Mouse (Mus musculus) right cerebral cortex, postnatal 10 days (tissue): ENCODE results near the gene Dlgap4.
A peak's percentile ranks its signal among the peaks of the same experiment; 100 is the strongest.

Source experiments
- DNase-seq, 2 experiments: peaks; one replicate each; pipeline ENCODE4 v3.0.0; 2021; ENCODE audit warnings: low spot score in 2 of 2

Dlgap4 gene

GRCm38 (mm10) chr2:156658751-156659150 is 45.2 kb downstream of the Dlgap4 start:
- DNase-seq, result peak; percentile 69 to 75

DNA sequence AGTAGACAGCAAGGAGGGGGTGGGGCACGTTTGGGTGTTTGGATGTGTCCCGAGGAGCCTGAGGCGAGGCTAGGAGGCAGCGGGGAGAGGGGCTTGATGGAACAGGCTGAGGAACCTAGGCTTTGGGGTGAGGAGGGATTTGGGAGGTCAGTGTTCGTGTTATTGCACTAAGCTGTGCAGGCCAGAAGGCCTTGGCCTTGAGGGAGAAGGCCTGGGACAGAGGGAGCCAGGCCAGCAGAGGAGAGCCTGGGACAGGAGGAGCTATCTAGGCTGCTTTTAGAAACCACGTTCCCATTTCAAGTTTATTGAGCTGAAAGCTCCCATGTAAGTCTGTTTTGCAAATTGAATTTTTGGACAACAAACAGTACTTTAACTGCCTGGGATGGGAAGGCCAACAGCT is 46.5 kb downstream of the Dlgap4 start:
- DNase-seq, result no peak

DNA sequence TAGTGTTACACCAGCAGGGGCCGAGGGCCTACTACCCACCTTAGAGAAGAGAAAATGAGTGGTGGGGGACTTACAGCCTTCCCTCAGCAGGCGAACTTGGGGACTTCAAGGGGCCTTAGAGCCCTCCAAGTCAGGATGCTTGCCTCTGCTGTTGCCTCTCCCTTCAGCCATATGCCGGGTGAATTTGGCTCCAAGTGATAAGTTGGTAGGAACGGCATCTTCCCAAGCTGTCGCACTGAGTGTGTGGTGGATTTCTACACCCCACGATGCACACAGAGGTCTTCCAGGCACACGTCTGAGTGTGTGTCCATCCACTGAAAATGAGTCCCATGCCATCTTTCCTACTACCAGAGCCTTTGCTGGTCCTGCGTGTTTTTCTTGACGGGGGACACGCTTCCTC is 49.7 kb downstream of the Dlgap4 start:
- no peak for DNase-seq

- DNase-seq, result peak; percentile 72 to 84
Measured at GRCm38 (mm10) chr2:156664407-156664806, 50.9 kb downstream of the Dlgap4 start.

DNA sequence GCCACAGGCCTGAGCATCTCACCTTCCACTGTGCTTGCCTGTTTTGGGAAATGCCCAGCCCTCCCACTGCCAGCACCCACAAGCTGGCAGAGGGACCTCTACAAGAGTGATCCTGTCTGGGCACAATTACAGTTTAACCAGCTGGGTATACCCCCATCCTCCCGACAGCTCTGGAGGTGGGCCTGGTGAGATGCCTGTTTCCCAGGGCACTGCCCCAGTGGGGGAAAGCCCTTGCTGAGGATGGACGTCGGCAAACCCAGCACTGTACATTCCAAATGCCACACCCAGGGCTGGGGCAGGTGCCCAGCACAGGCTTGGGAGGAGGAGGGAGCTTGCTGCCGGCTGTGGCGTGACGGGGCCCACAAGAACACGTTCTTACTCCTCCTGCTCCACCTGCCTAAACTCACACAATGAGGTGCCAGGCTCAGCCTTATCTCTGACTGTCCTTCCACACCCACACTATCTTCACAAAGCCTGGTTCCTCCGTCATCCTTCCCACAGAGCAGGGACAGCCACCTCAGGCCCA is 51.6 kb downstream of the Dlgap4 start:
- DNase-seq, result peak; percentile 53 to 68

- peak; percentile 57 to 70 for DNase-seq
Measured at GRCm38 (mm10) chr2:156665620-156666196, 52.2 kb downstream of the Dlgap4 start.

DNA sequence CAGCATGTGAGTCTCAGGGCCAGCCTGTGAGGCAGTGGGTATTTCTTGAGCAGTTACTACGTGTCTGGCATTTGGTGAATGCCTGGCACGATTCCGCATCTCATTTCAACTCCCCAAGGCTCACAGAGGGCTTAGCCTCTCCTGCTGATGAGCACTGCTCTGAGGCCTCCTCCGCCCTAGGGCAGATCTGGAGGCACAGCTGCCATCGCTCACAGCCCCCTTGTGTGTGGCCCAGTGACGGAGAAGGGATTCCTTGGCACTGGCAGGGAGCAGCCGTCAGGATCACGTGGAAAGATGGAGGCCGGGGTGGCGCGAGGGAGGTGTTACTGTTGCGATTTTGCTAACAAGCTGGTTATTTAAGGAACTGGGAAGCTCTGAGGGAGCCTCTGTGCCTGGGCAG is 52.7 kb downstream of the Dlgap4 start:
- peak; percentile 91 to 94 for DNase-seq

DNA sequence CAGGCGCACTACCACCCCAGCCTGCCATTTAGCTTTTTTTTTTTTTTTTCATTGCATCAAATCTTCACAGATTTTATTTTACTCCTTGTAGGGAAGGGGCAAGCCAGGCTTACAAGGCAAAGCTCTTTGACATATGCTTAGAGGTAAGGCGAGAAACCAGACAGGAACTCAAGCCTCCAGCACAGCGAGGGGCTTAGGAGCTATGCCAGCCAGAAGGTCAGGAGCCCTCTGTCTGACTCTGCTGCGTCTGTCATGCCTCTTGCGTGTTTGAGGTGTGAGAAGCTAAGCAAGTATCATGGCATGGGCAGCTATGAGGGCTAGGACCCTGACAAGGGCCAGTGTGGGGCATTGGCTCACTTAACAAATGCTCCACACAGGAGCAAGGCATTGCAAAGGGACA is 53.8 kb downstream of the Dlgap4 start:
- no peak for DNase-seq

DNA sequence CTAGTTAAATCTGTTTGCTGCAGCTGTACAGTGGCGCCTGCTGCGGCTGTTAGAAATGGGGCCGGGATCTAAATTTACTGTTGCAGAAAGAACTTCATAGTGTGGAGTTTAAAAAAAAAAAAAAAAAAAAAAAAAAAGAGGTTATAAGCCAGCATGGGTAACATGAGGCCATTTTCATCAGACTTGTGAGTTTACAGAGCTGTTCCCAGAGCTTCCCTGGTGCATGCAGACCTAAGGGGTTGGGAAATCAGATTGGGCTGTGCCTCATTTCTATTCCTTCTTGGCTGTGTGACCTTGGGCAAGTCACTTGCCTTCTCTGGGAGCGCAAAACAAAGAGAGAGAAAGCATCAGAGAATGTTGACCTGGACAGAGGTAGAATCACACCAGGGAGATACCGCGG is 55.1 kb downstream of the Dlgap4 start:
- DNase-seq, result no peak

DNA sequence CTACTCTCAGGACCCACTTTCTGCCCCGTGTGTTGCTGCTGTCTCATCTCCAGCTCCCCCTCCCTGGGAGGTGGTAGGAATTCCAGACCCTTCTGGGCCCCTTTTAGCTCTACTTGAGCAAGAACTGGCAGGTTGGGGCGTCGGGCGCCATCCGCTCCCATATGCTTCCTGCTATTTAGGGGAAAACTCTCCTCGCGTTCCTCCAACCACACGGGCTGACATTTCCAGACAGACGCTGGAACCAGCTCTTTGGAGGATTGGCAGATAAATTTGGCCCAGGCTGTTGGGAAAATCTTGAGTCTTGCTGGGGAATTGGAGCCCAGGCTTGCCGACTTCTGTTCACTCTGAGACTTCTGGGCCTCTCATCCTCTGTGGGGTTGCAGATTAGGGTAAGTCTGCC is 59.8 kb downstream of the Dlgap4 start:
- peak; percentile 88 to 93 for DNase-seq

GRCm38 (mm10) chr2:156673881-156674669 is 60.6 kb downstream of the Dlgap4 start:
- DNase-seq, result peak in 1 of 2 experiments; percentile 64

- no peak for DNase-seq
Measured at GRCm38 (mm10) chr2:156676885-156677284, 63.4 kb downstream of the Dlgap4 start.

DNA sequence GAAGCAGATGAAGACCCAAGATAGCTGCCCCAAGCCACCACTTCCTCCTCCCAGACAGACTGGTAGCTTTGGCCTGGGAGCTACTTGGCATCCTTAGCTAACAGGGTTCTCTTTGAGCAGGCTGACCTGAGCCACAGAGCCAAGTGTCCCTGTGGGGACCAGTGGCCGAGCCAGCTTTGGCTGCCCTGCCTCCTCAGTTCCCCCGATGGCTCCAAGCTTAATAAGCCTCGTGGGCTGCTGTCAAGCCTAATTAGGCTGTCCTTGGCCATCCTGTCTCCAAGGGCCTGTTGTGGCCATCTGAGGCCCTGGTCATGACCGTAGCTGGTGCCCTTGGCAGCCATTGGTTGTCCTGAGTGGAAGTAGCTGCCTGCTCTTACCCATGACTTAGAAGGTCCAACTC is 64.6 kb downstream of the Dlgap4 start:
- DNase-seq, result no peak

DNA sequence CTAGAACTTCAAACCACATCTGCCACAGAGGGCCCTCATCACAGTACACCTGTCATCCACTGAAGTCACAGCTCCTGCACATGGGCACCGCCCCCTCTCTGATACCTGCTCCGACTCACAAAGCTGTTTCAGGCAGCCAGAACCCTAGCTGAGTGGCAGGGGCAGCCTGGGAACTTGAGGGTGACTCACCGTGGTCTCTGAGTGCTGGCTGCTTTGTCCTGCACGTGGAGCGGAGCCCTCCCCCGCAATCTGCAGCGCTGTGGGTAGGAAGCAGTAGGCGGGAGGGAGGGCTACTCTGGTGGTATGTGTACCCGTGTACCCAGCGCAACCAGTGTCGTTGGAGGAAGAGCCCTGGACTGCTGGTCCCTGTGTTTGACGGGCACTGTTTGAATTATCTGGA is 69.5 kb downstream of the Dlgap4 start:
- peak in 1 of 2 experiments; percentile 49 for DNase-seq

DNA sequence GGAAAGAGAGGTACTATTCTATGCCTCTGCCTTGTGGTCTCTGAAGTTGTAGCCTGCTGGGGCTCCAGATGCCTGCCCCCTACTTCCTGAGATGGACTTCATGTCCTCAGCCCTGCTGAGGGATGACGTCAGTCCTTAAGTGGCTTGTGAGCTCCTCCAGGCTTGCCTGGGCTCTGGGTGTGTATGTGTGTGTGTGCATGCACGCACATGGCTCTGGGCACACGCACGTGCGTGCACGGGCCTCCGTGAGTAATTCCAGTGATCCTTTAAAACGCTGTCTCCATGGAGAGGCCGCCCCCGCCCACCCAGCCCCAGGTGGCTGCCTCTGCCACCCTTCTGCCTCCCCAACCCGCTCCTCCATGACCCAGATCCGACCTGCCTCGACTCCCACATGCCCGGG is 72.5 kb downstream of the Dlgap4 start:
- DNase-seq, result no peak

DNA sequence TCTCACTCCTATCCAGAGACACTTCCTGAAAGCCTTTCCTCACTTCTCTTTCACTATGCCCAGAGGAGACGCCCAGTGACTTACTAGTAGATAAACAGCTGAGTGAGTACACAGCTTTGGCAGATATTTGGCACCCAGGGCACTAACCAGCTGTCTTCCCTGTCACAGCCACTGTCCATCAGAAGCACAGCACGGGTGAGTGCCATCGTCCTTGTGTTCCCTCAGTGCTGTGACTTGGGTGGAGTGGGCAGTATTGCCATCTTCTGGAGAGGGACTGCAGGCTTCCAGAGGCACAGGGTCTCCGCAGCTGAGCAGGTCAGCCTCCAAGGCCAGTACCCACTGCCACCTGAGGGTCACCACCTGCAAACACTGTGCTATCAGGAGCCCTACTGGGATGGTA is 73.2 kb downstream of the Dlgap4 start:
- no peak for DNase-seq

- peak in 1 of 2 experiments; percentile 67 for DNase-seq
Measured at GRCm38 (mm10) chr2:156688604-156689003, 75.1 kb downstream of the Dlgap4 start.

GRCm38 (mm10) chr2:156690833-156691232 is 77.3 kb downstream of the Dlgap4 start:
- no peak for DNase-seq

DNA sequence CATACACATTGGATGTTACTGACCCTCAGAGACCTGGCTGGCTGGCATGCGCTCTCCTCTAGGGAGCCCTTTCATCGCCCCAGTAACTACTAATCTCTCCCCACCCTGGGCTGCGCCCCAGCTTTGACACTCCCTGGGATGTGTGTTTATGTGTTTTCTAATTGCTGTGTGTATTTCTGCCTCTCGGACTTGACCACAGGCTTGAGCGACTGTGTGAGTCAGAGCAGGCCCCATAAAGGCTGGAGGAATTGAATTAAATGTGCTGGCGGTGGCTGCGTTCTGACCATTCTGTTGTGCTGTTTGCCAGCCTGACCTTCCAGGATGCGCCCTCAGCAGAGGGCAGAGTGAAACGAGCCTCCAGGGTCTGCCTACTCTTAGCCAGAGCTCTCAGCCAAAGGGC is 78.2 kb downstream of the Dlgap4 start:
- DNase-seq, result no peak

GRCm38 (mm10) chr2:156693241-156693807 is 79.8 kb downstream of the Dlgap4 start:
- no peak for DNase-seq

DNA sequence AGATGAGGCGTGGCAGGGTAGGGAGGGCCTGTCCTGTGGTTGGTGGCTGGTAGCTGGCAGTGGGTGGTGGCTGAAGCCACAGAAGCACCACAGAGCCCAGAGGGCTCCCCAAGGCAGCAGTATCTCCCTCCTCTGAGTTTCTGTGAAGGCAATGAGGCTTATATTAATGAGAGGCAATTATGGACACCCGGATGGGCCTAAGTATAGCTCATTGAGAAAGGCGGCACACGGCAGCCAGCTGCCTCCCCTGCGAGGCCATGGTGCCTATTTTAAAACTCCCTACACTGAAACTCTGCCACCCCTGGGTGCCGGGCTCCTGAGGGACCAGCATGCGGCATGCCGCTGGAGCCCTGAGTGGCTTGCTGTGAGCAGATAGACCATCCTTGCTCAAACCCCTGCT is 83.8 kb downstream of the Dlgap4 start:
- DNase-seq, result no peak

- DNase-seq, result no peak
Measured at GRCm38 (mm10) chr2:156698168-156698567, 84.7 kb downstream of the Dlgap4 start.

DNA sequence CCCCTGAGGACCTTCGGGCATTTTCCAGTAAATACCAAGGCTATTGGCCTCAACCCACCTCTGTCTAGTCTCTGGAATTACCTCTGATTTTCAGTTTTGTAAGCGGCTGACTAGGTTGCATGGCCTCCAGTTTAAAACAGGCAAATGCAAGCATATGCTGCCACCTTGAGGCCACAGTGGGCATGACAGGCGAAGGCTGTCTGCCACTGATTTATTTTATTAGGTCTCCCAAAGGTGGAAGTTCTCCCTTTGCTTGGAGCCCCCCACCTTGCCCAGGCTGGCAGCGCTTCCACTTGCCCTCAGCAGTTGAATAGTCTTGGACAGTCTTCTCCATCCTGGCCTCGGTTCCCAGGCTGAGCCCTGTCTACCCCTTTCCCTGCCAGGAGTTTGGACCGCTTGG is 92.0 kb downstream of the Dlgap4 start:
- peak; percentile 77 to 88 for DNase-seq
